Mouse (Mus musculus): ENCODE measurements around the gene Phlpp1.

DNA sequence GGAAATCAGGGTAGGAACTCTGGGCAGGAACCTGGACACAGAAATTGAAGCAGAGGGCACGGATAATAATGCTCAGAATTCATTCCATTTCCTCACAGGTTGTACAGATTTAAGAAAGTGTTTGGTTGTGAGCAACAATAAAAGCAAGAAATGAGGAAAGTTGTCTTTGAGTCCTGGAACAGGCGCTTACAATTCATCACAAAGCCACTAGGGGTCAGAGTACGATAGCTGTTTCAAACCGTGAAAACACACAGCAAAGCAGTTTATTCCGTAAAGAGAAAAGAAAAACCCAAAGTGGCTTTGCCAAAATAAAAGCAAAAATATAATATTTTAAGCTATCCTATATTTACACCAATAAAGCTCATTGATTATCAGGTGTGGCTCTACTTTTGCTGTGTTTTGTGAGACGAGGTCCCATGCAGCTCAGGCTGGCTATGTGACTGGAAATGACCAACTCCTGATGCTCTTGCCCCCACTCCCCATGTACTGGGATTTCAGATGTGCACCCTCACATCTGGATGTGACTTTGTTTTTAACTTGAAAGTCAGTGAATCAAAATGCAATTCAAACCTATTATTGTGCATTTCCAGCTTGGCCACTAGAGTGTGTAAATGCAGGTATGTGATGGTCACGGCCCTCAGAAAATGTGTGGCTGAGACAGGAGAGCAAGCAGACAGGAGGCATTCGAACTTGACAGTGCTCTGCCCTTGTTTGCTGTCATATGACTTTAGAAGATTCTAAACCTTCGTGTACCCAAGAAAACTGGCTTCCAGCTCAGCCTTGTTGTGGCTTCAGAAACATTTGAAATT is 253.8 kb downstream of the Phlpp1 start:
- TF ChIP-seq FLI1 (IDR thresholded peaks at IDR 0.05; ENCODE audit: low read length) (no peak), GATA1 (IDR thresholded peaks at IDR 0.05; ENCODE audit: borderline replicate concordance, low read length) (no peak)
